In the genomic region with DNA sequence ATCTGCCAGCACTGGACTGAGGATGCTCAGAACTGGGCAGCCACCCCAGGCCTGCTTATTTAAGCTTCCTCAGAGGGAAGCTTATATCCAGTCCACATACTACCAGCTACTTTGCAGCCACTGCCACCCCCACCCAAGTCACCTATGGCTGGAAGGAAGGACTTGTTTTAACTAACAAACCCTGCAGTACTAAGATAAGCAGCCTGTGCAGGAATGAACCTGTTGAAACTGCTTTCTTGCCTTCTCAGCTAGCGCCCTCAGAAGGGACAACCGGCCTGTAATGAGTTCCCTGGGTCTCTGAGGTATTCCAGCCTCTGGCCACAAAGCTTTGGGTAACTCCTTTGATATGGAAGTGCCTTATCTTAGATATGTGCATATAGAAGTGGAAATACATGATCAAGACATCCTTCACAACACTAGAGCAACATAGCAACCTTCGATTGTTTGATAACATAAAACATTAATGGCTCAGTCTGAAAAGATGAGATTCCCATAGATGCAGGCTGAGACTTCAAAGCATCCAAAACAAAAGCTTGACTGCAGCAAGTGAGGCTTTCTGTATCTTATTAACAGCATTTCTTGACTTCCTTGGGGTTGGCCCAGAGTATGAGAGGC, we compare ENCODE assay signal across 12 mouse cellular contexts. TPM values are rescaled to one million over a fixed set of nuclear protein-coding genes. Genes with fewer than 3 reads are reported as not detected.
A peak's percentile ranks its signal among the peaks of the same experiment; 100 is the strongest.
DNase-seq lines count a peak whose midpoint lies in the region; ATAC-seq and TF ChIP-seq lines count a peak whose summit lies in the region.
"Had no signal": no experiment of that assay in that cellular context is flagged by ENCODE, and none has a peak within 500 bp of the region (broad histone marks: within the 10 kb centered on the region; RNA-seq: fewer than 3 reads in every experiment).

No protein-coding gene starts in this region.

- no peak for TF ChIP-seq RAD21 in MEL (IDR thresholded peaks at IDR 0.05; ENCODE audit: low read depth, low read length)

- TF ChIP-seq POLR2A in MEL (IDR thresholded peaks at IDR 0.05; ENCODE audit: control insufficient read depth in 1 of 2, insufficient read depth in 1 of 2, low read depth in 1 of 2, low read length in 2 of 2, poor library complexity in 1 of 2) = no peak

- peak in 1 of 2 experiments; percentile 55; a peak in 3 of 4 replicates for TF ChIP-seq EP300 in MEL (IDR thresholded peaks at IDR 0.05; ENCODE audit: low read depth in 1 of 2, low read length in 2 of 2)

- WGBS in kidney, embryonic 16.5 days = 75% methylated on average over 3 of the region's 3 CpGs
- 57% methylated on average over 3 of the region's 3 CpGs for WGBS in midbrain, embryonic 14.5 days

- no peak for TF ChIP-seq CTCF in MEL (IDR thresholded peaks at IDR 0.05 in 2 of 3, conservative IDR thresholded peaks at IDR 0.05 in 1 of 3; ENCODE audit: control insufficient read depth in 1 of 3, insufficient read depth in 1 of 3, low read depth in 2 of 3, low read length in 3 of 3, poor library complexity in 1 of 3, severe bottlenecking in 1 of 3)

- H3K27me3 ChIP-seq in kidney, embryonic 16.5 days (ENCODE audit: insufficient read depth, low read length) = no peaks in the 10 kb centered on the region
- no peaks in the 10 kb centered on the region for H3K27me3 ChIP-seq in MEL (ENCODE audit: control insufficient read depth in 1 of 2, insufficient read depth in 2 of 2, low read length in 2 of 2)
- H3K27me3 ChIP-seq in midbrain, embryonic 14.5 days (ENCODE audit: control insufficient read depth, insufficient read depth, low read length) = no peaks in the 10 kb centered on the region

- DNase-seq in kidney, postnatal 14 days = no peak
- DNase-seq in MEL (ENCODE audit: low read depth, low spot score) = peak; percentile 70
- peak; percentile 49 for DNase-seq in midbrain, embryonic 14.5 days
- DNase-seq in adrenal gland, postnatal 36 days = no peak
- no peak for DNase-seq in right cerebral cortex, adult 2 months (ENCODE audit: low spot score in 2 of 2)
- DNase-seq: layer of hippocampus, adult 9-11 months; lung, embryonic 14.5 days had no signal

- peak; percentile 49 for ATAC-seq in kidney, embryonic 16.5 days (ENCODE audit: low FRiP score, low TSS enrichment)
- ATAC-seq in hematopoietic stem cell, adult 5-6 weeks (replicated peaks in 1 of 2; ENCODE audit: insufficient read depth in 1 of 2, low FRiP score in 2 of 2, low TSS enrichment in 1 of 2, low read depth in 1 of 2, poor library complexity in 2 of 2, severe bottlenecking in 2 of 2) = peak; percentile 11 to 29; a peak in 3 of 4 replicates
- ATAC-seq in midbrain, embryonic 14.5 days (ENCODE audit: low FRiP score, low TSS enrichment) = peak; percentile 43
- no peak for ATAC-seq in frontal cortex, adult (ENCODE audit: low TSS enrichment)

- no peaks in the 10 kb centered on the region for H3K9me3 ChIP-seq in kidney, embryonic 16.5 days (ENCODE audit: low read length)
- H3K9me3 ChIP-seq in MEL (replicated peaks; ENCODE audit: insufficient read depth, low read length) = no peaks in the 10 kb centered on the region
- H3K9me3 ChIP-seq in midbrain, embryonic 14.5 days (ENCODE audit: control insufficient read depth, low read length) = no peaks in the 10 kb centered on the region

- peaks cover 5% of the 10 kb centered on the region; the same call in 1 of the 2 replicates for H3K4me1 ChIP-seq in kidney, embryonic 16.5 days (ENCODE audit: insufficient read depth, low read length)
- peaks cover 5 to 23% of the 10 kb centered on the region in 2 experiments for H3K4me1 ChIP-seq in MEL (ENCODE audit: control insufficient read depth in 1 of 2, insufficient read depth in 2 of 2, low read length in 2 of 2)
- H3K4me1 ChIP-seq in midbrain, embryonic 14.5 days (ENCODE audit: control insufficient read depth, insufficient read depth, low read length) = peaks cover 9% of the 10 kb centered on the region

- H3K4me3 ChIP-seq in kidney, embryonic 16.5 days (ENCODE audit: low read length) = no peak overlapping the region
- peak overlapping the region; percentile 8 to 27; a peak in 3 of 4 replicates for H3K4me3 ChIP-seq in MEL (ENCODE audit: control insufficient read depth in 1 of 2, insufficient read depth in 1 of 2, low read depth in 2 of 2, low read length in 2 of 2)
- H3K4me3 ChIP-seq in midbrain, embryonic 14.5 days (replicated peaks; ENCODE audit: low read depth, low read length) = no peak overlapping the region

- no peaks in the 10 kb centered on the region for H3K79me2 ChIP-seq in MEL (ENCODE audit: control insufficient read depth, insufficient read depth, low read length, poor library complexity)

- H3K36me3 ChIP-seq in kidney, embryonic 16.5 days (ENCODE audit: insufficient read depth, low read length) = no peaks in the 10 kb centered on the region
- peaks cover 0 to 20% of the 10 kb centered on the region in 2 experiments; a peak in 2 of 4 replicates for H3K36me3 ChIP-seq in MEL (ENCODE audit: control insufficient read depth in 1 of 2, insufficient read depth in 2 of 2, low read length in 2 of 2)
- H3K36me3 ChIP-seq in midbrain, embryonic 14.5 days (ENCODE audit: control insufficient read depth, insufficient read depth, low read length) = no peaks in the 10 kb centered on the region

- peak overlapping the region; percentile 44 for H3K27ac ChIP-seq in kidney, embryonic 16.5 days (ENCODE audit: low read length)
- H3K27ac ChIP-seq in MEL (ENCODE audit: control insufficient read depth, low read depth, low read length) = peak overlapping the region; percentile 64
- H3K27ac ChIP-seq in midbrain, embryonic 14.5 days (replicated peaks; ENCODE audit: low read depth, low read length) = peak overlapping the region; percentile 61; the same call in 1 of the 2 replicates

- no peak overlapping the region for H3K4me2 ChIP-seq in kidney, embryonic 16.5 days (replicated peaks; ENCODE audit: low read depth, low read length)
- no peak overlapping the region for H3K4me2 ChIP-seq in midbrain, embryonic 14.5 days (ENCODE audit: low read length)
- H3K4me2 ChIP-seq: lung, embryonic 14.5 days had no signal

- H3K9ac ChIP-seq in kidney, embryonic 16.5 days (replicated peaks; ENCODE audit: low read length) = no peak overlapping the region
- H3K9ac ChIP-seq in MEL (ENCODE audit: control insufficient read depth, low read depth, low read length, poor library complexity, severe bottlenecking) = peak overlapping the region; percentile 43
- H3K9ac ChIP-seq in midbrain, embryonic 14.5 days (replicated peaks; ENCODE audit: low read length) = no peak overlapping the region; the same call in 1 of the 2 replicates
- H3K9ac ChIP-seq: lung, embryonic 14.5 days had no signal

TF ChIP-seq in MEL, 35 proteins besides CTCF, POLR2A, EP300 and RAD21 (continues in another document):
- TF ChIP-seq MYB (IDR thresholded peaks at IDR 0.05; ENCODE audit: low read depth, low read length) (no peak), CHD1 (IDR thresholded peaks at IDR 0.05; ENCODE audit: low read depth, low read length) (no peak), MEF2A (IDR thresholded peaks at IDR 0.05; ENCODE audit: extremely low read depth, insufficient replicate concordance, low read depth, low read length, poor library complexity, severe bottlenecking) (no peak), JUND (IDR thresholded peaks at IDR 0.05; ENCODE audit: low read depth, low read length) (no peak), POLR2AphosphoS5 (IDR thresholded peaks at IDR 0.05; ENCODE audit: borderline replicate concordance, low read depth, low read length) (no peak), SIN3A (IDR thresholded peaks at IDR 0.05; ENCODE audit: low read length) (peak; percentile 11; the same call in 1 of the 2 replicates), ZNF384 (IDR thresholded peaks at IDR 0.05; ENCODE audit: low read depth, low read length) (no peak), BHLHE40 (IDR thresholded peaks at IDR 0.05; ENCODE audit: borderline replicate concordance, low read depth, low read length) (no peak), TCF12 (IDR thresholded peaks at IDR 0.05; ENCODE audit: low read depth, low read length) (peak; percentile 42; the same call in 1 of the 2 replicates), HCFC1 (IDR thresholded peaks at IDR 0.05; ENCODE audit: low read depth, low read length) (no peak), MYC (IDR thresholded peaks at IDR 0.05; ENCODE audit: low read depth, low read length) (0 out of 2 replicates have a peak, but pooled peaks have one; percentile 45), KAT2A (conservative IDR thresholded peaks at IDR 0.05; ENCODE audit: low read depth, low read length) (no peak), NRF1 (IDR thresholded peaks at IDR 0.05; ENCODE audit: insufficient read depth, low read depth, low read length, poor library complexity, severe bottlenecking) (no peak), NELFE (IDR thresholded peaks at IDR 0.05; ENCODE audit: low read depth, low read length) (no peak), GATA1 (IDR thresholded peaks at IDR 0.05; ENCODE audit: low read depth, low read length) (peak; percentile 48; the same call in 1 of the 2 replicates), GABPA (IDR thresholded peaks at IDR 0.05; ENCODE audit: low read depth, low read length) (no peak), TBP (IDR thresholded peaks at IDR 0.05; ENCODE audit: low read depth, low read length) (no peak), MAZ (IDR thresholded peaks at IDR 0.05; ENCODE audit: low read depth, low read length) (0 out of 2 replicates have a peak, but pooled peaks have one; percentile 29), E2F4 (IDR thresholded peaks at IDR 0.05; ENCODE audit: borderline replicate concordance, low read depth, low read length) (no peak), MAX (IDR thresholded peaks at IDR 0.05; ENCODE audit: low read length) (no peak), ZC3H11A (IDR thresholded peaks at IDR 0.05; ENCODE audit: low read depth, low read length) (no peak)

RNA-seq across cellular contexts. Expression of a gene that starts 5.2 kb away (rescaled TPM):
- polyA plus RNA-seq in kidney, embryonic 16.5 days (2015; fragmentation: Nextera tagmentation; extraction: Ambion mirVana) = 13.7 and 15.8 TPM in 2 replicates
- total RNA-seq in MEL (2012; rRNA removed) = 7.6 and 8.0 TPM in 2 replicates
- polyA plus RNA-seq in MEL (2012; ENCODE audit: insufficient read depth in 1 of 2, insufficient read length in 2 of 2, low read depth in 1 of 2, low replicate concordance in 2 of 2, missing spikeins in 1 of 2) = 10 to 100 TPM in 1 of 2 experiments, not detected in 1; 15.5 TPM
- total RNA-seq in hematopoietic stem cell, adult 5-6 weeks (2017) = 47.6 and 61.4 TPM in 2 replicates
- 41.3 and 49.2 TPM in 2 replicates for polyA plus RNA-seq in midbrain, embryonic 14.5 days (2014; fragmentation: Nextera tagmentation; extraction: Ambion mirVana)
- 10 to 100 TPM; 53.1 to 67.7 TPM for total RNA-seq in adrenal gland, postnatal 36 days (2021)

RNA-seq across cellular contexts. Expression of a gene that starts 10.2 kb away (rescaled TPM):
- 0.17 and 0.28 TPM in 2 replicates for polyA plus RNA-seq in kidney, embryonic 16.5 days (2015; fragmentation: Nextera tagmentation; extraction: Ambion mirVana)
- total RNA-seq in MEL (2012; rRNA removed) = 2.6 and 4.5 TPM in 2 replicates
- 1 to 10 TPM in 1 of 2 experiments, not detected in 1; 4.1 TPM for polyA plus RNA-seq in MEL (2012; ENCODE audit: insufficient read depth in 1 of 2, insufficient read length in 2 of 2, low read depth in 1 of 2, low replicate concordance in 2 of 2, missing spikeins in 1 of 2)
- total RNA-seq in hematopoietic stem cell, adult 5-6 weeks (2017) = 1.1 and 14.1 TPM in 2 replicates
- polyA plus RNA-seq in midbrain, embryonic 14.5 days (2014; fragmentation: Nextera tagmentation; extraction: Ambion mirVana) = not detected in 2 replicates
- not detected for total RNA-seq in adrenal gland, postnatal 36 days (2021)
- polyA plus RNA-seq: embryonic facial prominence, embryonic 11.5 days; neural tube, embryonic 14.5 days had no signal

Comparison
In these comparisons a context has a peak if more than half of its experiments do, and no peak if none do; other contexts are left out.
1. H3K4me3 ChIP-seq: peak in MEL (2 of 2); none in kidney, embryonic 16.5 days (single experiment) and midbrain, embryonic 14.5 days (single experiment).
2. DNase-seq: peak in MEL (single experiment) and midbrain, embryonic 14.5 days (single experiment); none in kidney, postnatal 14 days (single experiment), adrenal gland, postnatal 36 days (0 of 2) and right cerebral cortex, adult 2 months (0 of 2).
3. Peak in every context shown above with its lines, with median percentiles within 50 percentile points of each other: H3K27ac ChIP-seq.